Mouse (Mus musculus): ENCODE data around the gene Smg8. TPM values are rescaled to one million over a fixed set of nuclear protein-coding genes. Genes with fewer than 3 reads are reported as not detected.

Gene Smg8
- polyA plus RNA-seq, 1 experiment, result 7.7 TPM

DNA sequence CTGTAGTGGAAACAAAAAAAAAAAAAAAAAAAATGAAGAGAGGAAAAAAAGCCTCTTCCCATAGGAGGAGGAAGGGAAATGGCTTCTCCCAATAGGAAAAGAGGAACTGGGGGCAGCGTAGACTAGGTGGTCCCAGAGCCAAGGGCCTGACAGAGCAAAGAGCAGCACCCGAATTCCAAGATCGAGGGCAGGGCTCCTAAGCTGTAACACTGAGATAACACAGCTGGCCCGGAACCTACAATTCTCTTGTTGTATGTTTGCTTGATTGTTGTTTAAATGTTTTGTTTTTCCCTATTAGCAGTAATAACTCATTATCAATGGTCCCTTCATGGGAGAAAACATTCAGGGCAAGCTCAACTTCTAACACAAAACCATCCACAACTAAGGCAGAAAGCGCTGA, 39.6 kb downstream of the Smg8 start:
- WGBS, result 88% methylated on average over 5 of the region's 5 CpGs
- no peak overlapping the region for H3K27ac ChIP-seq (ENCODE audit: insufficient read depth, low read depth, low read length)
- no peaks in the 10 kb centered on the region for H3K36me3 ChIP-seq (ENCODE audit: control insufficient read depth, insufficient read depth, low read length)
- H3K4me3 ChIP-seq (ENCODE audit: insufficient read depth, low read depth, low read length), result no peak overlapping the region
- no peak for DNase-seq
- no peaks in the 10 kb centered on the region for H3K27me3 ChIP-seq (replicated peaks; ENCODE audit: control insufficient read depth, insufficient read depth, low read length)
- TF ChIP-seq CTCF (conservative IDR thresholded peaks at IDR 0.05; ENCODE audit: insufficient read depth, insufficient read length, low read depth, low read length) (no peak), POLR2A (IDR thresholded peaks at IDR 0.05; ENCODE audit: low read depth, low read length) (no peak)
- H3K4me1 ChIP-seq (ENCODE audit: control insufficient read depth, insufficient read depth, low read length), result no peaks in the 10 kb centered on the region

DNA sequence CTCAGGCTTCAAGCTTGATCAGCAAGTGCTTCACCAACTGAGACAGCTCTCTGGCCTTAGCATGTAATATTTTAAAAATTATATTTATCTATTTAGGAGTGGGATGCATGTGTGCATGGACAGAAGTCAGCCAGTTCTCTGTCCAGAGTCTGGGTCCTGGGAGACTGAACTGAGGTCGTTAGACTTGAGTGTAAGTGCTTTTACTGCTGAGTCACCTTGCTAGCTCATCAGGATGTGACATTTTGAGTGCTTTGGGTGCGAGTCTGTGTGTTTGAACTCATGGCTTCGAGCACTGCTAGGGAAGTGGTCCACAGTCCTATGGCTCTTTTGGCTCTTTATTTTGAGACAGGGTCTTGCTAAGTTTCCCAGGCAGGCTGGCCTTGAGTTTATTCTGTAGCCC, 43.5 kb downstream of the Smg8 start:
- no peaks in the 10 kb centered on the region for H3K4me1 ChIP-seq (ENCODE audit: control insufficient read depth, insufficient read depth, low read length)
- DNase-seq, result no peak
- no peak overlapping the region for H3K27ac ChIP-seq (ENCODE audit: insufficient read depth, low read depth, low read length)
- no peaks in the 10 kb centered on the region for H3K36me3 ChIP-seq (ENCODE audit: control insufficient read depth, insufficient read depth, low read length)
- WGBS, result 85% methylated on average over 3 of the region's 3 CpGs
- TF ChIP-seq POLR2A (IDR thresholded peaks at IDR 0.05; ENCODE audit: low read depth, low read length), result no peak
- TF ChIP-seq CTCF (conservative IDR thresholded peaks at IDR 0.05; ENCODE audit: insufficient read depth, insufficient read length, low read depth, low read length), result no peak
- H3K4me3 ChIP-seq (ENCODE audit: insufficient read depth, low read depth, low read length), result no peak overlapping the region
- H3K27me3 ChIP-seq (replicated peaks; ENCODE audit: control insufficient read depth, insufficient read depth, low read length), result no peaks in the 10 kb centered on the region

DNA sequence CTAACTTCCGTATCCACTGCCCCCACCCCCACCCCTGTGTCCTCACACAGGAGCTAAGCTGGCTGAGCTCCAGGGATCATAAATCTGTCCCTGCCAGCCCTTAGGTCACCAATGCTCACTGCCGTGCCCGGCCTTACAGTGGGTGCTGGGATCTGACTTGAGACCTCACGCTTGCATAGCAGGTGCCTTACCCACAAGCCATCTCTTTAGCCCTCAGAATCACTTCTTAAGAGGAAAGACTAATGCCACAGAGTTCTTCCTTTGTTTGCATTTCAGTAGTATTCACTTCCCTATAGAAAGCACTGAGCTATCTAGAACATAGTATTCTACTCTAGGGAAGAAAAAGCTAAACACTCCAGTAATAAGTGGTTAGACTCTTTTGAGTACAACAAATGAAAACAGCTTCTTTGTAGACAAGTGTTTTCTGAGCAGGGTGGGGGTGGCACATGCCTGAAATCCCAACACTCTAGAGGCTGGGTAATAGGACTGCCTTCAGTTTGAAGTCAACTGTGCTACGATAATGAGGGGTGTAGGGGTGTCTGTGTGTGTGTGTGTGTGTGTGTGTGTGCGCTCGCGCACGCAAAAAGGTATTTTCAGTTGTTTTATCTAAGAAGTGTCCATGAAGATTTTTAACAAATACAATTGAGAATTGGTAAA, 47.1 kb downstream of the Smg8 start:
- H3K4me1 ChIP-seq (ENCODE audit: control insufficient read depth, insufficient read depth, low read length), result no peaks in the 10 kb centered on the region
- no peak overlapping the region for H3K4me3 ChIP-seq (ENCODE audit: insufficient read depth, low read depth, low read length)
- TF ChIP-seq POLR2A (IDR thresholded peaks at IDR 0.05; ENCODE audit: low read depth, low read length), result no peak
- TF ChIP-seq CTCF (conservative IDR thresholded peaks at IDR 0.05; ENCODE audit: insufficient read depth, insufficient read length, low read depth, low read length), result no peak
- 65% methylated on average over 9 of the region's 9 CpGs for WGBS
- no peak overlapping the region for H3K27ac ChIP-seq (ENCODE audit: insufficient read depth, low read depth, low read length)
- no peaks in the 10 kb centered on the region for H3K36me3 ChIP-seq (ENCODE audit: control insufficient read depth, insufficient read depth, low read length)
- H3K27me3 ChIP-seq (replicated peaks; ENCODE audit: control insufficient read depth, insufficient read depth, low read length), result no peaks in the 10 kb centered on the region
- peak; percentile 7 for DNase-seq

DNA sequence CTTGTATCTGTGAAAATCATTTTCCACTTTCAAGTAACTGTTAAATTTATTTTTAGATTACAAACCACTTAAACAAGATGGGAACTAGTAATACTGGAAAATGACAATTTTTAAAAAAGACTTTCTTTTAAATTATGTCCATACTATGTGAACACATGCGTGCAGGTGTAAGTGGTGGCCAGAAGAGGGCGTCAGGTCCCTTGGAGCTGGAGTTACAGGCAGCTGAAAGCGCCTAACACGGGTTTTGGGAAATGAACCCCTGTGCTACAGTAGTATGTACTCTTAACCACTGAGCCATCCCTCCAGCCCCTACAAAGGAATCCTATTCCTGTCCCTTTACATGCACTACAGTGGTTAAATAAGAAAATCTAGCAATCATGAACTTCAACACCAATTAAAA, 50.4 kb downstream of the Smg8 start:
- TF ChIP-seq CTCF (conservative IDR thresholded peaks at IDR 0.05; ENCODE audit: insufficient read depth, insufficient read length, low read depth, low read length) (peak; percentile 21; the same call in 1 of the 2 replicates), POLR2A (IDR thresholded peaks at IDR 0.05; ENCODE audit: low read depth, low read length) (no peak)
- H3K27ac ChIP-seq (ENCODE audit: insufficient read depth, low read depth, low read length), result no peak overlapping the region
- WGBS, result 76% methylated on average over 4 of the region's 4 CpGs

DNA sequence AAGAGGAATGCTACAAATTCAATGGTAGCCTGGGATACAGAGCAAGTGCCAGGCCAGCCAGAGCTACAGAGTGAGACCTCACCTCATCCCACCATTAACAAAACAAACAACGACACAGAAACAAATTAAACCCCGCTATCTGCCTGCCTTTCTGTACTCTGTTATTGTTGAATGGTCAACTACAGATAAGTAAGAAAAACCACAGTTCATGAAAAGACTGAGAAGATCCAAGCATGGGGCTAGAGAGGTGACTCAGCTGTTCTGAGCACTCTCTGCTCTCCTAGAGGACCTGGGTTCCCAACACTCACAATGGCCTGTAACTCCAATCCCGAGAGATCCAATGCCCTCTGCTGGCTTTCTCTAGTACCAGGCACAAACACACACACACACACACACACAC, 58.4 kb downstream of the Smg8 start:
- WGBS, result 95% methylated on average over 3 of the region's 3 CpGs
- DNase-seq, result no peak
- no peaks in the 10 kb centered on the region for H3K27me3 ChIP-seq (replicated peaks; ENCODE audit: control insufficient read depth, insufficient read depth, low read length)
- H3K27ac ChIP-seq (ENCODE audit: insufficient read depth, low read depth, low read length), result no peak overlapping the region
- H3K4me1 ChIP-seq (ENCODE audit: control insufficient read depth, insufficient read depth, low read length), result 0 out of 2 replicates have a peak, but pooled peaks cover 4% of the 10 kb centered on the region
- no peak overlapping the region for H3K4me3 ChIP-seq (ENCODE audit: insufficient read depth, low read depth, low read length)
- no peaks in the 10 kb centered on the region for H3K36me3 ChIP-seq (ENCODE audit: control insufficient read depth, insufficient read depth, low read length)
- TF ChIP-seq CTCF (conservative IDR thresholded peaks at IDR 0.05; ENCODE audit: insufficient read depth, insufficient read length, low read depth, low read length) (no peak), POLR2A (IDR thresholded peaks at IDR 0.05; ENCODE audit: low read depth, low read length) (no peak)

More for the DNA sequence above, 50.4 kb downstream of the Smg8 start:
- H3K4me3 ChIP-seq (ENCODE audit: insufficient read depth, low read depth, low read length), result no peak overlapping the region
- no peaks in the 10 kb centered on the region for H3K27me3 ChIP-seq (replicated peaks; ENCODE audit: control insufficient read depth, insufficient read depth, low read length)
- H3K4me1 ChIP-seq (ENCODE audit: control insufficient read depth, insufficient read depth, low read length), result no peaks in the 10 kb centered on the region
- DNase-seq, result no peak
- H3K36me3 ChIP-seq (ENCODE audit: control insufficient read depth, insufficient read depth, low read length), result no peaks in the 10 kb centered on the region

Other genes starting within 250 kb of the Smg8 start
- gene Ypel2, start 93.1 kb downstream of the Smg8 start, polyA plus RNA-seq (2012; rRNA removed), result 4.7 TPM in 2 replicates
- 1.3 and 1.7 TPM in 2 replicates for gene Gdpd1, start 12.7 kb downstream of the Smg8 start, polyA plus RNA-seq (2012; rRNA removed)
- gene Prr11, start 21.9 kb upstream of the Smg8 start, polyA plus RNA-seq (2012; rRNA removed), result 0.08 and 0.17 TPM in 2 replicates
- gene Ska2, start 22.5 kb upstream of the Smg8 start, polyA plus RNA-seq (2012; rRNA removed), result 3.7 and 5.1 TPM in 2 replicates
- gene Trim37, start 40.3 kb upstream of the Smg8 start, polyA plus RNA-seq (2012; rRNA removed), result 3.9 and 5.1 TPM in 2 replicates

Data from kidney, adult 2 months (tissue).